Mouse (Mus musculus) C2C12 (cell line): ENCODE measurements around the gene Ttll6. TPM values are rescaled to one million over a fixed set of nuclear protein-coding genes. Genes with fewer than 3 reads are reported as not detected.

Source experiments
- H3K27me3 ChIP-seq: one replicate; pipeline ENCODE4 v1.6.1; 2011; ENCODE audit not compliant: control insufficient read depth, insufficient read depth, insufficient read length
- H3K36me3 ChIP-seq: one replicate; pipeline ENCODE4 v1.6.1; 2011; ENCODE audit not compliant: control insufficient read depth, insufficient read depth
- H3K4me3 ChIP-seq: one replicate; pipeline ENCODE4 v1.5.1; 2011; ENCODE audit warnings: mild to moderate bottlenecking, control low read depth; ENCODE audit not compliant: poor library complexity, insufficient read depth, severe bottlenecking
- H3K79me2 ChIP-seq: one replicate; pipeline ENCODE4 v1.6.1; 2011; ENCODE audit not compliant: control insufficient read depth, insufficient read depth
- H3K79me3 ChIP-seq: one replicate; pipeline ENCODE4 v1.6.1; 2011; ENCODE audit warnings: low read depth, control low read depth
- H3ac ChIP-seq: one replicate; pipeline ENCODE3; 2011; ENCODE audit warnings: low read depth; ENCODE audit not compliant: control insufficient read depth, insufficient read length
- CEBPB ChIP-seq: IDR thresholded peaks from one replicate; pipeline ENCODE4 v1.6.1; 2011; ENCODE audit warnings: low read depth, mild to moderate bottlenecking, control low read depth, moderate library complexity
- CTCF ChIP-seq: IDR thresholded peaks from one replicate; pipeline ENCODE4 v1.5.1; 2011; ENCODE audit not compliant: control insufficient read depth, insufficient read depth, insufficient read length
- FOSL1 ChIP-seq: IDR thresholded peaks from one replicate; pipeline ENCODE4 v1.8.0; 2011; ENCODE audit warnings: mild to moderate bottlenecking, low read length; ENCODE audit not compliant: poor library complexity, insufficient read depth, severe bottlenecking
- MAX ChIP-seq: IDR thresholded peaks from one replicate; pipeline ENCODE4 v1.6.1; 2011; ENCODE audit warnings: mild to moderate bottlenecking, control low read depth
- MYOD1 ChIP-seq: IDR thresholded peaks from one replicate; pipeline ENCODE4 v1.6.1; 2011; ENCODE audit warnings: low read depth; ENCODE audit not compliant: control insufficient read depth, insufficient read length
- MYOG ChIP-seq: IDR thresholded peaks from one replicate; pipeline ENCODE4 v1.6.1; 2011; ENCODE audit not compliant: control insufficient read depth, insufficient read length; ENCODE audit errors: extremely low read depth
- USF1 ChIP-seq: IDR thresholded peaks from one replicate; pipeline ENCODE4 v1.6.1; 2011; ENCODE audit warnings: low read depth, mild to moderate bottlenecking, control low read depth, moderate library complexity
- polyA plus RNA-seq: library from polyadenylated mRNA; unstranded; fragments of >200 nt; fragmentation: generic; extraction: Trizol; gene quantifications from one replicate; pipeline ENCODE4 v1.2.1, GENCODE M21; 2012; ENCODE audit warnings: missing spikeins

The Ttll6 gene
- polyA plus RNA-seq, 1 experiment = 0.01 TPM

DNA sequence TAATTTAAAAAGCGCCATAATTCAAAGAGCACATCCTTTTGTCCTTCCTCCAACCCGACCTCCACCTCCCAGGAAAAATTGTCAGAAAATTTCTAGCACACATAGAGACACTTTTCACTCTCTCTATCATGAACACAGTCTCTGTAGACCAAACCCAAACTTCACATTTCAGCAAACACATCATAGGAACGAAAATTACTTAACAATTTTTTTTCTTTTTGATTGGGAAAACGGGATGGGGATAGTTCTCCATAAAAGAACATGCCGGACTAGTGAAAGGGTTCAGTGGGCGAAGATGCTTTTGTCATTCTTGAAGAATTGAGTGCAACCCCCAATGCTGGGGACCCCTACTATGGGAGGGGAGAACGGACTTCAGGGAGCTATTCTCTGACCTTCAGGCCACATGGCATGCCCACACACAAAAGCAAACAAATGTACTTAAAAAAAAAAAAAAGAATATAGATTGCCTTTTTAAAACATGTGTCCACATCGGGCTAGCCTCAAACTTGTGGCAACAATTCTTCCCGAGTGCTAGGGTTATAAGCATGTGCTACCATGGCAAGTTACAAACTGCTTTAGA lies 42.5 kb downstream of the Ttll6 start:
- Histone ChIP-seq H3K79me2 (no peaks in the 10 kb centered on the region), H3K27me3 (peaks cover 69% of the 10 kb centered on the region), H3K36me3 (no peaks in the 10 kb centered on the region), H3ac (no peak overlapping the region), H3K4me3 (no peak overlapping the region), H3K79me3 (no peaks in the 10 kb centered on the region)
- no peak for TF ChIP-seq MYOD1
- no peak for TF ChIP-seq MYOG

DNA sequence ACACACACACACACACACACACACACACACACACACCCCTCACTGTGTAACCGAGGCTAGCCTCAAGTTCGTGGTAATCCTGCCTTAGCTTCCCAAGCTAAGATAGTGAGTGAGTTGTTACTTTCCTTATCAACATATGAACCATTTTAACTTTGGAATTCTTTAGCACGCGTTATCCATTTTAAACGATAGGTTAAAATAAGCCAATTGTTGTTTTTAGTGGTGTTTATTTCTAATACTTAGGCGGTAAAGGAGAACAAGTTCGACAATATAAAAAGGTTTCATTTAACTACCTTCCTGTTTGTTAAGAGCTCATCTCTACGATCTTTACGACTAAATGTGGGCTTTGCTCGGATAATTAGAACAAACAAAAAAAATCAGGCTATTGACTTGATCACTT lies 43.3 kb downstream of the Ttll6 start:
- Histone ChIP-seq H3K4me3 (no peak overlapping the region), H3K79me3 (no peaks in the 10 kb centered on the region), H3K27me3 (peaks cover 61% of the 10 kb centered on the region)

DNA sequence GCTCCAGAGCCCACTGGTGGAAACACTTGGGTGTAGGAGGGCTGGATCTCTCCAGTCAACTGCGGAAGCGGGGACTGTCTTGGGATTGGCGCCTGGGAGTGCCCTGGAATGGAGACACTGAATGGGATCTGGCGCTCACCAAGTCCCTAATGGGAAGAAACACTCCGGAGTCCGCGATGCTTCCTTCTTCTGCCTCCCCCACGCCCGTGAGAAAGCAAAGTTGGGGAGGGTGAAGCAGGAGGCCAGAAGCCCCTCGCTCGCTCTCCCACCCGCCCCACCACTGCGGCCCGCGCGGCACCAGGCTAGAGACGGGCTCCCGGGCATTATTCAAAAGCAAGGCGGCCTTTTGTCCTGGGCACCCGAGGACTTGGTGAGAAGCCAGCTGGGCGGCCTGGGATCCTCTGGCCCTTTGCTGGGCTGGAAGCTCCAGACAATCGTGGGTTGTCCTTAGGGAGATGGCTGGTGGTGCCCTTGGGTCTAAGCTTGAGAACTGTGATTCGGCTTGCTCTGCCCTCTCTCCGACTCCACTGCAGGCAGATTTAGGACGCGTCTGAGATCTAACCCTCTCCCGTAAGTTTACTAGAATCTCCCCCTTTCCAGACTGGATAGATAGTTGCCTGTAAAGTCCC lies 44.1 kb downstream of the Ttll6 start:
- TF ChIP-seq MAX (no peak), FOSL1 (no peak), MYOD1 (no peak), CEBPB (no peak), CTCF (no peak), MYOG (no peak)
- no peaks in the 10 kb centered on the region for H3K79me3 ChIP-seq
- peaks cover 56% of the 10 kb centered on the region for H3K27me3 ChIP-seq
- no peak overlapping the region for H3K4me3 ChIP-seq
- H3K79me2 ChIP-seq = no peaks in the 10 kb centered on the region
- H3K36me3 ChIP-seq = no peaks in the 10 kb centered on the region
- H3ac ChIP-seq = no peak overlapping the region

More for the DNA sequence above, 43.3 kb downstream of the Ttll6 start:
- no peak overlapping the region for H3ac ChIP-seq
- no peaks in the 10 kb centered on the region for H3K36me3 ChIP-seq
- no peaks in the 10 kb centered on the region for H3K79me2 ChIP-seq
- no peak for TF ChIP-seq MYOD1
- no peak for TF ChIP-seq MAX
- TF ChIP-seq CEBPB = no peak
- TF ChIP-seq USF1 = no peak
- no peak for TF ChIP-seq CTCF
- no peak for TF ChIP-seq FOSL1
- no peak for TF ChIP-seq MYOG

DNA sequence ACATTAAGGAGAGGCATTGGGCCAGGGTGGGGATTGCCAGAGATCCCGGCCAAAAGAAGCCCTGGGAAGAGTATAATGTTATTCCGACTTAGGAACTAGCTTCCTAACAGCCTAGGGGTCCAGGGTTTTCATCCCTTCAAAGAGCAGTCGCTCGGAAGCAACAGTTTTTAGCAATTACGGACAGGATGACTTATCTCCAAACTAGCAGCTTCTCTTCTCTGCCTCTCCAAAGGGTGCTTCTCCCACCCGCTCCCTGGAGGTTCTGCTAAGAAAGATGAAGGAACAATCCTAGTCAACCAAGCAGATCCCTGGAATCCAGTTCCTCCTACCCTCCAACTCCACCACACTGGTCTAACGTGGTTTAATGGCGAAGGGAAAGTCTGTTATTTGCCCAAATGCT lies 44.8 kb downstream of the Ttll6 start:
- H3K79me3 ChIP-seq = no peaks in the 10 kb centered on the region
- H3K4me3 ChIP-seq = no peak overlapping the region
- no peaks in the 10 kb centered on the region for H3K36me3 ChIP-seq
- H3K79me2 ChIP-seq = no peaks in the 10 kb centered on the region
- no peak overlapping the region for H3ac ChIP-seq
- H3K27me3 ChIP-seq = peaks cover 50% of the 10 kb centered on the region
- TF ChIP-seq MYOD1 (no peak), CTCF (no peak), USF1 (no peak), MYOG (no peak), CEBPB (no peak), FOSL1 (no peak), MAX (no peak)

DNA sequence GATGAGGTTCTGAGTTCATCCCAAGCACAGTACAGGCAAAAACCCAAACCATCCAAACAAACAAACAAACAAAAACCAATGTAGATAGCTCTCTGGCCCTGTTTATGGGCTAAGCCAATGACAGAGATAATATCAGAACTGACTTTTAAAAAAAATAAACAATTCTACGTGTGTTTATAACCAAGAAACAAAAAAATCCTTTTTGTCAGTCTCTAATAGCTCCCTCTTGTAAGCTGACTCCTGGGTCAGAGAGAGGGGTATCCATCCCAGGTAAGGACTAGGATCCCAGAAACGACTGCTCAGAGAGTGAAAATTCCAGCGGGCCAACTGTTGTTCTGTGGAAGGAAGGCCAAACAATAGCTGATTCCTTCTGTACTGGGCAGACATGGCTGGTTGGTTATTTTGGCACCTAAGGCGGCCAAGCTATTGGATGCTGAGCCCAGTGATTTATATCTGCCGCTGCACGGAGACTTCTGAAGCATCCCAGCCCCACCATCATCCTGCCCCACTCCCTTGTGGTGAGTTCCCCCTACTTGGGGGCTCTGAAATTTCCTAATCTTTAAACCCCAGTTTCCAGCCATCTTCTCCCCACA lies 45.4 kb downstream of the Ttll6 start:
- Histone ChIP-seq H3K4me3 (no peak overlapping the region), H3K79me2 (no peaks in the 10 kb centered on the region), H3ac (no peak overlapping the region), H3K79me3 (no peaks in the 10 kb centered on the region), H3K27me3 (peaks cover 49% of the 10 kb centered on the region), H3K36me3 (no peaks in the 10 kb centered on the region)
- TF ChIP-seq MYOG = no peak

DNA sequence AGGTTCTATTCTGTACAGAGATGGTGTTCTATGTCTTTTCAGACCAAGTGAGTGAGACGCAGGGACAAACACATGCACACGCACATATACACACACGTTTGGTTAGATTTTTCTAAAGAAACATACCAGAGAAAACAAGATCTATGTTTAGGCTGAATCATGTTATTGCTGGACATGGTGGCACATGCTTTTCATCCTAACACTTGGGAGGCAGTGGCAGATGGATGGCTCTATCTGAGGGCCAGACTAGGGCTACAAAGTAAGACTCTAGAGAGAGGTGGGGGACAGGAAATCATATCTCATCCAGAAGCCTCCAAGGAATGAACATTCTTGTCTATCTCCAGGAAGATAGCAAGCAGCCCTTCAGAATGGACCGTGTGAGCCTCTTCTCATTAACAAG lies 47.5 kb downstream of the Ttll6 start:
- Histone ChIP-seq H3K79me2 (no peaks in the 10 kb centered on the region), H3K36me3 (no peaks in the 10 kb centered on the region), H3K27me3 (peaks cover 49% of the 10 kb centered on the region), H3ac (no peak overlapping the region), H3K4me3 (no peak overlapping the region), H3K79me3 (no peaks in the 10 kb centered on the region)
- no peak for TF ChIP-seq MYOG
- no peak for TF ChIP-seq FOSL1
- no peak for TF ChIP-seq MAX
- no peak for TF ChIP-seq MYOD1
- no peak for TF ChIP-seq CEBPB
- TF ChIP-seq USF1 = no peak
- TF ChIP-seq CTCF = no peak
